Mouse (Mus musculus) neural tube, postnatal 0 days (tissue): ENCODE data around the gene Napb. TPM values are rescaled to one million over a fixed set of nuclear protein-coding genes. Genes with fewer than 3 reads are reported as not detected.

ENCODE experiments used
- polyA plus RNA-seq: library from polyadenylated mRNA; unstranded; fragments of >200 nt; fragmentation: Nextera tagmentation; extraction: Ambion mirVana; gene quantifications from 2 replicates; pipeline ENCODE4 v1.2.1, GENCODE M21; 2015

Gene Napb
- polyA plus RNA-seq: 97.4 and 109 TPM in 2 replicates

GRCm38 (mm10) chr2:148732327-148733000 is at the start of gene Napb:
Napb (minus strand) TSS chr2:148732467.

GRCm38 (mm10) chr2:148781709-148782108 is 49.4 kb upstream of the Napb start, which contains the start of gene 8030411F24Rik:
8030411F24Rik (plus strand) TSS chr2:148782009.

GRCm38 (mm10) chr2:148771397-148771796 is 39.1 kb upstream of the Napb start, which contains the start of gene Cst11:
Cst11 (minus strand) TSS chr2:148771497.

GRCm38 (mm10) chr2:148750058-148750457 is 17.8 kb upstream of the Napb start, which contains the start of gene Cstl1:
Cstl1 (plus strand) TSS chr2:148750358.

GRCm38 (mm10) chr2:148680775-148681291 is 51.4 kb downstream of the Napb start, which contains the start of gene Gzf1:
Gzf1 (plus strand) TSS chr2:148681023.

GRCm38 (mm10) chr2:148672199-148673096 is 59.8 kb downstream of the Napb start, which contains the start of gene Nxt1:
Nxt1 (plus strand) TSS chr2:148672601.

Other genes starting within 250 kb of the Napb start
- 35.7 and 37.2 TPM in 2 replicates for gene Nxt1, start 59.9 kb downstream of the Napb start, polyA plus RNA-seq
- 14.7 and 21.6 TPM in 2 replicates for gene Gzf1, start 51.4 kb downstream of the Napb start, polyA plus RNA-seq
- gene Cstl1, start 17.9 kb upstream of the Napb start, polyA plus RNA-seq: not detected in 2 replicates
- gene Cst11, start 39.0 kb upstream of the Napb start, polyA plus RNA-seq: not detected in 2 replicates
- not detected in 2 replicates for gene 8030411F24Rik, start 49.5 kb upstream of the Napb start, polyA plus RNA-seq
- not detected in 2 replicates for gene Cst12, start 56.9 kb upstream of the Napb start, polyA plus RNA-seq
- gene Cst8, start 66.3 kb upstream of the Napb start, polyA plus RNA-seq: not detected in 2 replicates
- not detected in 2 replicates for gene Cst13, start 87.6 kb upstream of the Napb start, polyA plus RNA-seq
- gene Cst9, start 102.7 kb upstream of the Napb start, polyA plus RNA-seq: not detected in 2 replicates
- gene 9230104L09Rik, start 132.6 kb upstream of the Napb start, polyA plus RNA-seq: not detected in 2 replicates
- gene Cst3, start 143.2 kb upstream of the Napb start, polyA plus RNA-seq: 1,629 and 2,063 TPM in 2 replicates